Mouse (Mus musculus): Measurements from ENCODE around the gene Pkd2l1.

Gene Pkd2l1

GRCm38 (mm10) chr19:44192342-44192741 lies at the start of gene Pkd2l1:
TSS of gene Pkd2l1 (minus strand) at chr19:44192442.
- no peak for DNase-seq

- DNase-seq: no peak
Measured at GRCm38 (mm10) chr19:44238906-44239305, 46.7 kb upstream of the Pkd2l1 start.

- no peak for DNase-seq
Measured at GRCm38 (mm10) chr19:44237471-44238006, 45.3 kb upstream of the Pkd2l1 start.

GRCm38 (mm10) chr19:44231608-44232151 lies 39.4 kb upstream of the Pkd2l1 start:
- DNase-seq: no peak

- no peak for DNase-seq
Measured at GRCm38 (mm10) chr19:44230212-44230611, 38.0 kb upstream of the Pkd2l1 start.

GRCm38 (mm10) chr19:44229776-44230175 lies 37.5 kb upstream of the Pkd2l1 start:
- no peak for DNase-seq

- DNase-seq: no peak
Measured at GRCm38 (mm10) chr19:44225728-44226127, 33.5 kb upstream of the Pkd2l1 start.

- DNase-seq: no peak
Measured at GRCm38 (mm10) chr19:44217958-44218525, 25.8 kb upstream of the Pkd2l1 start.

- DNase-seq: no peak
Measured at GRCm38 (mm10) chr19:44215255-44215654, 23.0 kb upstream of the Pkd2l1 start.

GRCm38 (mm10) chr19:44207079-44207478 lies 14.8 kb upstream of the Pkd2l1 start:
- DNase-seq: no peak

- DNase-seq: no peak
Measured at GRCm38 (mm10) chr19:44203015-44203564, 10.8 kb upstream of the Pkd2l1 start, which contains the start of gene Scd3. TSS of gene Scd3 (plus strand) at chr19:44203269.

- no peak for DNase-seq
Measured at GRCm38 (mm10) chr19:44198964-44199363, 6.7 kb upstream of the Pkd2l1 start.

- DNase-seq: no peak
Measured at GRCm38 (mm10) chr19:44198494-44198893, 6.3 kb upstream of the Pkd2l1 start.

GRCm38 (mm10) chr19:44197053-44197852 lies 5.0 kb upstream of the Pkd2l1 start:
- no peak for DNase-seq

GRCm38 (mm10) chr19:44195138-44195537 lies 2.9 kb upstream of the Pkd2l1 start:
- peak; percentile 29 for DNase-seq

GRCm38 (mm10) chr19:44193906-44194305 lies 1.7 kb upstream of the Pkd2l1 start:
- DNase-seq: no peak

GRCm38 (mm10) chr19:44189056-44189455 lies 3.2 kb downstream of the Pkd2l1 start:
- DNase-seq: no peak

GRCm38 (mm10) chr19:44183968-44184367 lies 8.3 kb downstream of the Pkd2l1 start:
- no peak for DNase-seq

GRCm38 (mm10) chr19:44180502-44180901 lies 11.7 kb downstream of the Pkd2l1 start:
- DNase-seq: no peak

GRCm38 (mm10) chr19:44176741-44177140 lies 15.5 kb downstream of the Pkd2l1 start:
- DNase-seq: no peak

- no peak for DNase-seq
Measured at GRCm38 (mm10) chr19:44174835-44175234, 17.4 kb downstream of the Pkd2l1 start.

GRCm38 (mm10) chr19:44161515-44161914 lies 30.7 kb downstream of the Pkd2l1 start:
- no peak for DNase-seq

GRCm38 (mm10) chr19:44159386-44159785 lies 32.9 kb downstream of the Pkd2l1 start:
- DNase-seq: no peak

- no peak for DNase-seq
Measured at GRCm38 (mm10) chr19:44157005-44157404, 35.2 kb downstream of the Pkd2l1 start.

Data from kidney, adult 11 months (tissue).